Mouse (Mus musculus) forebrain, postnatal 0 days (tissue): Measurements from ENCODE around the gene Hist1h2ah. TPM values are rescaled to one million over a fixed set of nuclear protein-coding genes. Genes with fewer than 3 reads are reported as not detected.
"Not testable (repeated sequence)": the region's sequence is repeated elsewhere in the genome, so short reads cannot be mapped to it uniquely, and the experiment has no call there.

ENCODE experiments used
- ATAC-seq: fragments of 200-750 bp; cut with Nextera tagmentation; 2 replicates; pipeline ENCODE4 v1.8.0; 2017; ENCODE audit warnings: mild to moderate bottlenecking, moderate library complexity
- DNase-seq: peaks from one replicate; pipeline ENCODE4 v3.0.0-alpha.2; 2015
- H3K27ac ChIP-seq: fragments of 300-500 bp; sonication (generic); 2 replicates; pipeline ENCODE4 v1.5.1; 2014; ENCODE audit warnings: low read depth, mild to moderate bottlenecking, antibody characterized with exemption, low read length, moderate library complexity, mixed read lengths
- H3K27me3 ChIP-seq: fragments of 300-500 bp; sonication (generic); 2 replicates; pipeline ENCODE4 v1.6.1; 2014; ENCODE audit warnings: mild to moderate bottlenecking, low read length, mixed read lengths; ENCODE audit not compliant: insufficient read depth
- H3K36me3 ChIP-seq: fragments of 300-500 bp; sonication (generic); 2 replicates; pipeline ENCODE4 v1.6.1; 2014; ENCODE audit warnings: mild to moderate bottlenecking, moderate library complexity; ENCODE audit not compliant: insufficient read depth
- H3K4me1 ChIP-seq: fragments of 300-500 bp; sonication (generic); 2 replicates; pipeline ENCODE4 v1.6.1; 2014; ENCODE audit warnings: antibody characterized with exemption; ENCODE audit not compliant: insufficient read depth
- H3K4me2 ChIP-seq: fragments of 300-500 bp; sonication (generic); 2 replicates; pipeline ENCODE4 v1.6.1; 2014; ENCODE audit warnings: low read depth, mild to moderate bottlenecking, moderate library complexity
- H3K4me3 ChIP-seq: fragments of 300-500 bp; sonication (generic); 2 replicates; pipeline ENCODE4 v1.5.1; 2014; ENCODE audit warnings: low read depth, low read length, mixed read lengths
- H3K9ac ChIP-seq: fragments of 300-500 bp; sonication (generic); 2 replicates; pipeline ENCODE4 v1.6.1; 2014; ENCODE audit warnings: mild to moderate bottlenecking
- H3K9me3 ChIP-seq: fragments of 300-500 bp; sonication (generic); 2 replicates; pipeline ENCODE4 v1.6.1; 2016; ENCODE audit warnings: low read length
- CTCF ChIP-seq: sonication (generic); IDR thresholded peaks from 2 replicates; pipeline ENCODE4 v1.5.1; 2016; ENCODE audit warnings: antibody characterized with exemption, control low read depth, low read depth
- WGBS: fragments of 180-500 bp; shearing (Covaris S2); extraction: QIAGEN DNeasy Blood & Tissue Kit; methylation state at CpG from one replicate; pipeline ENCODE4 v1.1.7; 2014; 5-methylcytosine and 5-hydroxymethylcytosine counted together
- polyA plus RNA-seq: library from polyadenylated mRNA; unstranded; fragments of >200 nt; fragmentation: Nextera tagmentation; extraction: Ambion mirVana; gene quantifications from 2 replicates; pipeline ENCODE4 v1.2.1, GENCODE M21; 2015
- total RNA-seq: library from RNA; depleted of rRNA; stranded (reverse); fragments of >200 nt; gene quantifications from 2 replicates; pipeline ENCODE4 v1.2.3, GENCODE M21; 2014; rRNA removed

Gene Hist1h2ah
- total RNA-seq (9.2 and 47.2 TPM in 2 replicates), polyA plus RNA-seq (1.6 and 1.9 TPM in 2 replicates)

DNA sequence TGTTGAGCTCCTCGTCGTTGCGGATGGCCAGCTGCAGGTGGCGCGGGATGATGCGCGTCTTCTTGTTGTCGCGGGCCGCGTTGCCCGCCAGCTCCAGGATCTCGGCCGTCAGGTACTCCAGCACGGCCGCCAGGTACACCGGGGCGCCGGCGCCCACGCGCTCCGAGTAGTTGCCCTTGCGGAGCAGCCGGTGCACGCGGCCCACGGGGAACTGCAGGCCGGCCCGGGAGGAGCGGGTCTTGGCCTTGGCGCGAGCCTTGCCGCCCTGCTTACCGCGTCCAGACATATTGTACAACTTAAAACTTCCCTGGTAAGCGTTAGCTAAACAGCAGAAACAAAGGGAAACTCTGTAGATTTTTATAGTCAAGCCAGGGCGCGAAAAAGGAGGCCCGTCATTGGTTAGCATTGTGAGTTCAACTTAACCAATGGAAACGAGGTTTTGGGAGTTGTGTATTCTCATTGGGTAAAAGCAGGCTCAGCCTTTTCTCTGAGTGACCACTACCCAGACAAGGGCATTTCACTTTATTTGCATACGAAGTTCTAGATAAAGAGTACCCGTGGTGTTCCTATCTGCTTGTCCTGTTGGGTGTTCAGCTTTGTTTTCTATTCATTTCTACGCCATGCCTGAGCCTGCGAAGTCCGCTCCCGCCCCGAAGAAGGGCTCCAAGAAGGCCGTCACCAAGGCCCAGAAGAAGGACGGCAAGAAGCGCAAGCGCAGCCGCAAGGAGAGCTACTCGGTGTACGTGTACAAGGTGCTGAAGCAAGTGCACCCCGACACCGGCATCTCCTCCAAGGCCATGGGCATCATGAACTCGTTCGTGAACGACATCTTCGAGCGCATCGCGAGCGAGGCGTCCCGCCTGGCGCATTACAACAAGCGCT lies at the start of gene Hist1h2ah, which contains the start of gene Hist1h2bk:
Hist1h2ah (minus strand) TSS at position 302 of the 882 bp plus-strand sequence.
Hist1h2bk (plus strand) TSS at position 604 of the 882 bp plus-strand sequence.
- peak; percentile 99 for ATAC-seq
- WGBS: under 1% methylated on average over 23 of the region's 69 CpGs

DNA sequence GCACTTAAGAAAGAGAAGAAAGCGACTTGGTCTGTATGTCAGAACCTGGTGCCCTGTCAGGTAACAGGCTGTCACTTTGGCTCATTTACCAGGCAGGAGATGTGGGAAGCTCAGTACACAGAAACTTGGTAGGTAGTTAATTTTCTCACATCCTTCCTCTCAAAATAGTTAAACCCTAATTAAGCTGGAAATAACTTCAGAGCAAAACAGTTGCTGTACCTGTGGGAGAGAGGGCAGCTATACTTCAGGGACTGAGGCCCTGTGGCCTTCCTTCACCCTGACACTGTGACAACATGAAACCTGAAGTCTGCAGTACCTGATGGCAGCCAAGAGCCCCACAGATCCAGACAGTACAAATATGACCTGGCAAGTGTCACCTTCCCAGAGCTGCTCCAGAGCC lies 48.8 kb upstream of the Hist1h2ah start, which contains the start of gene Vmn1r188:
Vmn1r188 (plus strand) TSS at position 301 of the 400 bp plus-strand sequence.
- not testable (repeated sequence) for H3K4me2 ChIP-seq, H3K36me3 ChIP-seq, H3K4me1 ChIP-seq, H3K27ac ChIP-seq, ATAC-seq, H3K9me3 ChIP-seq, DNase-seq, H3K4me3 ChIP-seq, H3K27me3 ChIP-seq, H3K9ac ChIP-seq
- 85% methylated on average over 1 of the region's 1 CpGs for WGBS

More for the DNA sequence above, at the start of gene Hist1h2ah, which contains the start of gene Hist1h2bk:
- H3K9me3 ChIP-seq, H3K36me3 ChIP-seq, H3K27me3 ChIP-seq, H3K27ac ChIP-seq: not testable (repeated sequence)
- Histone ChIP-seq H3K4me2 (peak within 1 kb of the TSS; percentile 56), H3K4me1 (peaks cover 14% of the 10 kb centered on the region), H3K9ac (peak within 1 kb of the TSS; percentile 28), H3K4me3 (peak within 1 kb of the TSS; percentile 40)
- DNase-seq: peak; percentile 95

DNA sequence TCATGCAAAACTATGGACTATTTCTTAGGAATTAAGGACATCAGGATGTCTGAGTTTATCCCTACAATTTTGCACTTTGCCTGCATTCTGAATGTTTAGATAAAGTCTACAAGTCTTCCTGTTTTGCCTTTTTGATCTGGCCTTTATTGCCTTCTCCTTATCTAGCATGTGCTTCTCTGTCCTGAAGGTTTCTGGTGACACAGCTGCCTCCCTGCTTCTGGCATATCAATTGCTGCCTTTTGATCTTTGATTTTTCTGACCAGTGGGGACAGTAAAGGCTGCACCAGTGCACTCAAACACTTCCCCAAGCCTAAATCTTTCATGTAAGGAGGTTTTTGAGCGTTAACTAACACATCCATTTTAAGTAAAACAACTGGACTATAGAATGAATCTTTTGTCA lies 28.1 kb upstream of the Hist1h2ah start:
- H3K9me3 ChIP-seq: no peaks in the 10 kb centered on the region
- no peak overlapping the region for H3K4me3 ChIP-seq
- H3K4me2 ChIP-seq: no peak overlapping the region
- no peaks in the 10 kb centered on the region for H3K4me1 ChIP-seq
- no peaks in the 10 kb centered on the region for H3K27me3 ChIP-seq
- no peaks in the 10 kb centered on the region for H3K36me3 ChIP-seq
- 69% methylated on average over 1 of the region's 1 CpGs for WGBS
- no peak overlapping the region for H3K9ac ChIP-seq
- TF ChIP-seq CTCF: no peak
- DNase-seq (no peak), ATAC-seq (no peak)
- H3K27ac ChIP-seq: no peak overlapping the region

DNA sequence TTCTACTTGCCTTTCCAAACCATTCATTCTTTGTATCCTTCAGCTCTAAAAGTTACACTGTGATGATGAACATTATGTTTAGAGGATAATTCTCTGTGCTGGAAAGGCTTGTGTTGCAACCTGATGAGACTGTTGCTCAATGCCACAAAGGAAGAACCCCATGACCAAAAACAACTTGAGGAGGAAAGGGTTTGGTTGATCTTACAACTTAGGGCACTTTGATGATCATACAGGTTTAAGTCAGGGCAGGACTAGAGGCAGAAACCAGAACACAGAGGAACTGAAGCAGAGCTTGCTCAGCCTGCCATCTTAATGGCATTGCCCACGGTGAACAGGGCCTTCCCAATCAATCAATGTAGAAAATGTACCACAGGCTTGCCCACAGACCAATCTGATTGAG lies 26.1 kb upstream of the Hist1h2ah start:
- H3K36me3 ChIP-seq: no peaks in the 10 kb centered on the region
- no peaks in the 10 kb centered on the region for H3K4me1 ChIP-seq
- no peak for TF ChIP-seq CTCF
- H3K27ac ChIP-seq: no peak overlapping the region
- H3K9me3 ChIP-seq: no peaks in the 10 kb centered on the region
- no peak for DNase-seq
- ATAC-seq: no peak
- 78% methylated on average over 1 of the region's 1 CpGs for WGBS
- no peak overlapping the region for H3K4me3 ChIP-seq
- no peak overlapping the region for H3K4me2 ChIP-seq
- H3K9ac ChIP-seq: no peak overlapping the region
- no peaks in the 10 kb centered on the region for H3K27me3 ChIP-seq

DNA sequence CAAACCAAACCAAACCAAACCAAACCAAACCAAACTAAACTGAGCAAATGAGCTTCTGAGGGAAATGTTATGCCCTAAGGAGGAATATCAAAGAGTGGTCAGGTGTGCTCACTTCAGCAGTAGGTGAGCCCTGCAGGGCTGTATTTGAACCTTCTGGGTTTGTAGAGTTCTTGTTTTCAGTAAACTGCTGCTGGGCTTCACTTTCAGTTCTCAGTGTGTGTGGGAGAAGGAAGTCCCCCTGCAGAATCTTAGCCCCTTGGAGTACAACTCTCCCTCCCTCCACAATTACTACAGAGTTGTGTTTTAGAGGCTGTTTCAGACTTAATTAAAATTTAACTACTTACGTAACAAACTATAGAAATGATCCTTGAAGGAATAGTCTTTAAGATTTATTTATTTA lies 18.4 kb upstream of the Hist1h2ah start:
- no peak overlapping the region for H3K9ac ChIP-seq
- H3K36me3 ChIP-seq: no peaks in the 10 kb centered on the region
- H3K4me2 ChIP-seq: no peak overlapping the region
- H3K27ac ChIP-seq: no peak overlapping the region
- no peak overlapping the region for H3K4me3 ChIP-seq
- DNase-seq (no peak), ATAC-seq (no peak)
- WGBS: 98% methylated on average over 1 of the region's 1 CpGs
- no peaks in the 10 kb centered on the region for H3K27me3 ChIP-seq
- no peaks in the 10 kb centered on the region for H3K4me1 ChIP-seq
- H3K9me3 ChIP-seq: no peaks in the 10 kb centered on the region
- TF ChIP-seq CTCF: no peak

DNA sequence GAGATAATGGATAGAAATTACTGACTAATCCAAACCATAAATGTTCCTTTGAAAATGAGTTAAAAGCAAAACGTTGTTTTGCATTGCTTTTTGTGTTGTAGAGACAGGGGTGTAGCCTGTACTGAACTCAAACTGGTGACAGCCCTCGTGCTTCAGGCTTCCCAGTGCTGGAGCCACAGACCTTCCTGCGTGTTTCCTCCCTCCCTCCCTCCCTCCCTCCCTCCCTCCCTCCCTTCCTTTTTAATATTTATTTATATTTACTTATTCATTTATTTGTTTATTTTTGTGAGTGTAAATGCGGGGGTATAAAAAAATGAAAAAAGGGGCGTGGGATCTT lies 16.1 kb upstream of the Hist1h2ah start:
- peak; percentile 28 for ATAC-seq
- no peaks in the 10 kb centered on the region for H3K9me3 ChIP-seq
- WGBS: 11% methylated on average over 5 of the region's 5 CpGs

More for the DNA sequence above, 16.1 kb upstream of the Hist1h2ah start:
- Histone ChIP-seq H3K27ac (peak overlapping the region; percentile 89), H3K4me2 (peak overlapping the region; percentile 54), H3K27me3 (no peaks in the 10 kb centered on the region), H3K4me1 (no peaks in the 10 kb centered on the region), H3K4me3 (peak overlapping the region; percentile 58), H3K9ac (peak overlapping the region; percentile 72), H3K36me3 (no peaks in the 10 kb centered on the region)
- no peak for DNase-seq
- no peak for TF ChIP-seq CTCF
